Mouse (Mus musculus) heart, embryonic 16.5 days (tissue): ENCODE data around the gene Lrba. TPM values are rescaled to one million over a fixed set of nuclear protein-coding genes. Genes with fewer than 3 reads are reported as not detected.

Source experiments
- ATAC-seq: fragments of 200-750 bp; cut with Nextera tagmentation; replicated peaks from 2 replicates; pipeline ENCODE4 v1.8.0; 2017; ENCODE audit warnings: moderate number of reproducible peaks; ENCODE audit not compliant: insufficient read depth, low FRiP score; ENCODE audit errors: extremely low read depth
- H3K27ac ChIP-seq: fragments of 300-500 bp; sonication (generic); 2 replicates; pipeline ENCODE4 v1.5.1; 2014; ENCODE audit warnings: mild to moderate bottlenecking, low read length, control low read depth, moderate library complexity
- H3K27me3 ChIP-seq: fragments of 300-500 bp; sonication (generic); 2 replicates; pipeline ENCODE4 v1.6.1; 2014; ENCODE audit warnings: low read length, mixed read lengths; ENCODE audit not compliant: control insufficient read depth, insufficient read depth
- H3K36me3 ChIP-seq: fragments of 300-500 bp; sonication (generic); 2 replicates; pipeline ENCODE4 v1.6.1; 2014; ENCODE audit not compliant: control insufficient read depth, insufficient read depth
- H3K4me1 ChIP-seq: fragments of 300-500 bp; sonication (generic); 2 replicates; pipeline ENCODE4 v1.6.1; 2014; ENCODE audit warnings: low read length, mixed read lengths; ENCODE audit not compliant: control insufficient read depth, insufficient read depth
- H3K4me2 ChIP-seq: fragments of 300-500 bp; sonication (generic); 2 replicates; pipeline ENCODE4 v1.6.1; 2014; ENCODE audit warnings: low read depth, mild to moderate bottlenecking, control low read depth, low read length
- H3K4me3 ChIP-seq: fragments of 300-500 bp; sonication (generic); 2 replicates; pipeline ENCODE4 v1.5.1; 2014; ENCODE audit warnings: mild to moderate bottlenecking, control low read depth, low read length
- H3K9ac ChIP-seq: fragments of 300-500 bp; sonication (generic); 2 replicates; pipeline ENCODE4 v1.6.1; 2014; ENCODE audit warnings: low read length, control low read depth
- H3K9me3 ChIP-seq: fragments of 300-500 bp; sonication (generic); replicated peaks from 2 replicates; pipeline ENCODE4 v1.6.1; 2016; ENCODE audit warnings: low read length; ENCODE audit not compliant: control insufficient read depth
- WGBS: fragments of 180-500 bp; shearing (Covaris S2); extraction: QIAGEN DNeasy Blood & Tissue Kit; methylation state at CpG from one replicate; pipeline ENCODE4 v1.1.7; 2014; 5-methylcytosine and 5-hydroxymethylcytosine counted together
- polyA plus RNA-seq: library from polyadenylated mRNA; unstranded; fragments of >200 nt; fragmentation: Nextera tagmentation; extraction: Ambion mirVana; gene quantifications from 2 replicates; pipeline ENCODE4 v1.2.1, GENCODE M21; 2015

Gene Lrba
- polyA plus RNA-seq, 1 experiment from 2014 or later, result 1.7 TPM

GRCm38 (mm10) chr3:86544785-86545184, 320.3 kb downstream of the Lrba start:
- Histone ChIP-seq H3K27me3 (peaks cover 9% of the 10 kb centered on the region), H3K4me2 (no peak overlapping the region), H3K9ac (no peak overlapping the region), H3K4me1 (peaks cover 11% of the 10 kb centered on the region), H3K36me3 (no peaks in the 10 kb centered on the region), H3K27ac (no peak overlapping the region), H3K9me3 (no peaks in the 10 kb centered on the region), H3K4me3 (no peak overlapping the region)
- ATAC-seq, result no peak
- 58% methylated on average over 3 of the region's 3 CpGs for WGBS

GRCm38 (mm10) chr3:86545945-86546344, 321.5 kb downstream of the Lrba start:
- Histone ChIP-seq H3K27ac (no peak overlapping the region), H3K9ac (no peak overlapping the region), H3K9me3 (no peaks in the 10 kb centered on the region), H3K27me3 (peaks cover 15% of the 10 kb centered on the region), H3K36me3 (no peaks in the 10 kb centered on the region), H3K4me2 (peak overlapping the region; percentile 66), H3K4me3 (peak overlapping the region; percentile 58), H3K4me1 (peaks cover 11% of the 10 kb centered on the region)
- 33% methylated on average over 5 of the region's 5 CpGs for WGBS
- ATAC-seq, result no peak

GRCm38 (mm10) chr3:86546471-86547250, 322.2 kb downstream of the Lrba start:
- peak; percentile 45; the same call in 1 of the 2 replicates for ATAC-seq
- Histone ChIP-seq H3K36me3 (no peaks in the 10 kb centered on the region), H3K4me3 (peak overlapping the region; percentile 58), H3K4me1 (peaks cover 11% of the 10 kb centered on the region), H3K9me3 (no peaks in the 10 kb centered on the region), H3K9ac (peak overlapping the region; percentile 48), H3K4me2 (peak overlapping the region; percentile 66), H3K27ac (no peak overlapping the region), H3K27me3 (peaks cover 22% of the 10 kb centered on the region)
- 1% methylated on average over 45 of the region's 45 CpGs for WGBS

- Histone ChIP-seq H3K4me3 (peak overlapping the region; percentile 58), H3K27me3 (peaks cover 25% of the 10 kb centered on the region), H3K27ac (no peak overlapping the region), H3K36me3 (no peaks in the 10 kb centered on the region), H3K4me1 (peaks cover 11% of the 10 kb centered on the region), H3K9ac (peak overlapping the region; percentile 48), H3K4me2 (peak overlapping the region; percentile 66), H3K9me3 (no peaks in the 10 kb centered on the region)
- ATAC-seq, result no peak
- 2% methylated on average over 42 of the region's 42 CpGs for WGBS
These were observed 322.8 kb downstream of the Lrba start for GRCm38 (mm10) chr3:86547251-86547791.

- H3K27me3 ChIP-seq, result peaks cover 25% of the 10 kb centered on the region
- peaks cover 11% of the 10 kb centered on the region for H3K4me1 ChIP-seq
- no peaks in the 10 kb centered on the region for H3K36me3 ChIP-seq
- no peak within 1 kb of the TSS for H3K27ac ChIP-seq
- WGBS, result 6% methylated on average over 25 of the region's 25 CpGs
- H3K9me3 ChIP-seq, result no peaks in the 10 kb centered on the region
- H3K4me3 ChIP-seq, result peak within 1 kb of the TSS; percentile 58
- H3K4me2 ChIP-seq, result peak within 1 kb of the TSS; percentile 66
- peak; percentile 63 for ATAC-seq
- H3K9ac ChIP-seq, result peak within 1 kb of the TSS; percentile 48
These were observed 323.9 kb downstream of the Lrba start, which contains the start of gene Mab21l2 for GRCm38 (mm10) chr3:86548091-86549015. TSS of gene Mab21l2 (minus strand) at chr3:86548629.

GRCm38 (mm10) chr3:86550301-86551010, 326.0 kb downstream of the Lrba start:
- ATAC-seq, result no peak
- Histone ChIP-seq H3K9me3 (no peaks in the 10 kb centered on the region), H3K9ac (no peak overlapping the region), H3K27me3 (peaks cover 22% of the 10 kb centered on the region), H3K36me3 (no peaks in the 10 kb centered on the region), H3K4me3 (no peak overlapping the region), H3K4me2 (peak overlapping the region; percentile 0; the same call in 1 of the 2 replicates), H3K4me1 (peaks cover 11% of the 10 kb centered on the region), H3K27ac (no peak overlapping the region)
- 21% methylated on average over 22 of the region's 22 CpGs for WGBS

GRCm38 (mm10) chr3:86551011-86551728, 326.7 kb downstream of the Lrba start:
- peaks cover 22% of the 10 kb centered on the region for H3K27me3 ChIP-seq
- H3K27ac ChIP-seq, result no peak overlapping the region
- WGBS, result 42% methylated on average over 8 of the region's 8 CpGs
- H3K4me2 ChIP-seq, result no peak overlapping the region
- no peak for ATAC-seq
- H3K9me3 ChIP-seq, result no peaks in the 10 kb centered on the region
- peaks cover 11% of the 10 kb centered on the region for H3K4me1 ChIP-seq
- H3K36me3 ChIP-seq, result no peaks in the 10 kb centered on the region
- no peak overlapping the region for H3K9ac ChIP-seq
- no peak overlapping the region for H3K4me3 ChIP-seq

GRCm38 (mm10) chr3:86552170-86552569, 327.7 kb downstream of the Lrba start:
- Histone ChIP-seq H3K36me3 (no peaks in the 10 kb centered on the region), H3K4me1 (peaks cover 8% of the 10 kb centered on the region), H3K9me3 (no peaks in the 10 kb centered on the region), H3K27me3 (peaks cover 20% of the 10 kb centered on the region), H3K27ac (no peak overlapping the region), H3K9ac (no peak overlapping the region), H3K4me2 (no peak overlapping the region), H3K4me3 (no peak overlapping the region)
- WGBS, result 63% methylated on average over 5 of the region's 5 CpGs
- no peak for ATAC-seq
